Mouse (Mus musculus) adrenal gland, postnatal 36 days (tissue): Measurements from ENCODE around the gene Btnl4. TPM values are rescaled to one million over a fixed set of nuclear protein-coding genes. Genes with fewer than 3 reads are reported as not detected.
A peak's percentile ranks its signal among the peaks of the same experiment; 100 is the strongest.
"Not testable (repeated sequence)": the region's sequence is repeated elsewhere in the genome, so short reads cannot be mapped to it uniquely, and the experiment has no call there.

ENCODE experiments used
- DNase-seq, 2 experiments: peaks; one replicate each; pipeline ENCODE4 v3.0.0; 2021; ENCODE audit warnings: mixed read lengths in 1 of 2
- long read RNA-seq, 2 experiments: library from polyadenylated mRNA; stranded (forward); transcript quantifications; one replicate each; pipeline ENCODE4 v2.0.0; 2021; ENCODE audit warnings: borderline sequencing depth in 2 of 2
- total RNA-seq, 2 experiments: library from RNA; stranded (reverse); gene quantifications; 2 replicates each; pipeline ENCODE4 v1.2.3; 2021

Btnl4 gene
- not detected for total RNA-seq
- long read RNA-seq, experiment 1 = 0 reads
- long read RNA-seq, experiment 2 = 0 reads

GRCm38 (mm10) chr17:34477238-34478013 is at the start of gene Btnl4:
TSS of gene Btnl4 (minus strand) at chr17:34477318.
- DNase-seq = not testable (repeated sequence)

GRCm38 (mm10) chr17:34519001-34519400 is 41.9 kb upstream of the Btnl4 start:
- DNase-seq = no peak

GRCm38 (mm10) chr17:34518571-34518970 is 41.5 kb upstream of the Btnl4 start:
- DNase-seq = not testable (repeated sequence)

GRCm38 (mm10) chr17:34517795-34518194 is 40.7 kb upstream of the Btnl4 start:
- DNase-seq = no peak

GRCm38 (mm10) chr17:34517252-34517651 is 40.1 kb upstream of the Btnl4 start, which contains the start of gene Btnl6:
TSS of gene Btnl6 (minus strand) at chr17:34517352.
- no peak for DNase-seq

- no peak for DNase-seq
Observed at GRCm38 (mm10) chr17:34516514-34516913, 39.4 kb upstream of the Btnl4 start.

- DNase-seq = peak in 1 of 2 experiments; percentile 7
Observed at GRCm38 (mm10) chr17:34511723-34512122, 34.6 kb upstream of the Btnl4 start.

- no peak for DNase-seq
Observed at GRCm38 (mm10) chr17:34507591-34507990, 30.5 kb upstream of the Btnl4 start.

- DNase-seq = not testable (repeated sequence)
Observed at GRCm38 (mm10) chr17:34497726-34498125, 20.6 kb upstream of the Btnl4 start.

GRCm38 (mm10) chr17:34497319-34497718 is 20.2 kb upstream of the Btnl4 start:
- not testable (repeated sequence) for DNase-seq

- DNase-seq = no peak
Observed at GRCm38 (mm10) chr17:34496539-34496938, 19.4 kb upstream of the Btnl4 start.

- not testable (repeated sequence) for DNase-seq
Observed at GRCm38 (mm10) chr17:34495156-34495555, 18.0 kb upstream of the Btnl4 start.

- DNase-seq = no peak
Observed at GRCm38 (mm10) chr17:34492796-34493195, 15.7 kb upstream of the Btnl4 start.

GRCm38 (mm10) chr17:34476427-34476826 is 691 bp downstream of the Btnl4 start:
- DNase-seq = no peak

- DNase-seq = no peak
Observed at GRCm38 (mm10) chr17:34475060-34475459, 2.1 kb downstream of the Btnl4 start.

- no peak for DNase-seq
Observed at GRCm38 (mm10) chr17:34470491-34470890, 6.6 kb downstream of the Btnl4 start.

- DNase-seq = not testable (repeated sequence)
Observed at GRCm38 (mm10) chr17:34465906-34466305, 11.2 kb downstream of the Btnl4 start.

- no peak for DNase-seq
Observed at GRCm38 (mm10) chr17:34459255-34459654, 17.9 kb downstream of the Btnl4 start.

GRCm38 (mm10) chr17:34457668-34458067 is 19.4 kb downstream of the Btnl4 start:
- DNase-seq = peak in 1 of 2 experiments; percentile 2

GRCm38 (mm10) chr17:34448473-34449041 is 28.6 kb downstream of the Btnl4 start:
- DNase-seq = no peak

GRCm38 (mm10) chr17:34441990-34442389 is 35.1 kb downstream of the Btnl4 start:
- DNase-seq = no peak

- DNase-seq = no peak
Observed at GRCm38 (mm10) chr17:34439795-34440194, 37.3 kb downstream of the Btnl4 start.

GRCm38 (mm10) chr17:34438588-34438987 is 38.5 kb downstream of the Btnl4 start:
- DNase-seq = peak in 1 of 2 experiments; percentile 4
